In genomic region chr7:49162079-49162478, GRCm38 (mm10) we compare ENCODE assay signal across 10 mouse cellular contexts.
DNase-seq lines count a peak whose midpoint lies in the region; ATAC-seq and TF ChIP-seq lines count a peak whose summit lies in the region.
"Had no signal": no experiment of that assay in that cellular context is flagged by ENCODE, and none has a peak within 500 bp of the region (broad histone marks: within the 10 kb centered on the region; RNA-seq: fewer than 3 reads in every experiment).

No protein-coding gene starts in this region.

- no peaks in the 10 kb centered on the region for H3K9me3 ChIP-seq in kidney, embryonic 16.5 days (ENCODE audit: low read length)
- no peaks in the 10 kb centered on the region for H3K9me3 ChIP-seq in heart, embryonic 16.5 days (replicated peaks; ENCODE audit: control insufficient read depth, low read length)
- no peaks in the 10 kb centered on the region for H3K9me3 ChIP-seq in liver, embryonic 14.5 days (ENCODE audit: control insufficient read depth, low read length)
- H3K9me3 ChIP-seq in neural tube, embryonic 15.5 days (replicated peaks) = no peaks in the 10 kb centered on the region
- H3K9me3 ChIP-seq: forebrain, embryonic 10.5 days had no signal

- no peak for TF ChIP-seq CTCF in liver, embryonic 14.5 days (IDR thresholded peaks at IDR 0.05; ENCODE audit: low read depth)

- H3K27me3 ChIP-seq in kidney, embryonic 16.5 days (ENCODE audit: insufficient read depth, low read length) = no peaks in the 10 kb centered on the region
- no peaks in the 10 kb centered on the region for H3K27me3 ChIP-seq in heart, embryonic 16.5 days (ENCODE audit: control insufficient read depth, insufficient read depth, low read length)
- no peaks in the 10 kb centered on the region for H3K27me3 ChIP-seq in liver, embryonic 14.5 days (ENCODE audit: control insufficient read depth, insufficient read depth, low read length)
- no peaks in the 10 kb centered on the region for H3K27me3 ChIP-seq in neural tube, embryonic 15.5 days (replicated peaks)

- H3K27ac ChIP-seq in kidney, embryonic 16.5 days (ENCODE audit: low read length) = no peak overlapping the region
- H3K27ac ChIP-seq in heart, embryonic 16.5 days (ENCODE audit: low read length) = peak overlapping the region; percentile 26
- no peak overlapping the region for H3K27ac ChIP-seq in liver, embryonic 14.5 days
- H3K27ac ChIP-seq in neural tube, embryonic 15.5 days (replicated peaks) = 0 out of 2 replicates have a peak overlapping the region, but pooled peaks have one; percentile 23
- H3K27ac ChIP-seq: forebrain, embryonic 10.5 days had no signal

- H3K9ac ChIP-seq in kidney, embryonic 16.5 days (replicated peaks; ENCODE audit: low read length) = no peak overlapping the region
- peak overlapping the region; percentile 33; the same call in 1 of the 2 replicates for H3K9ac ChIP-seq in heart, embryonic 16.5 days (ENCODE audit: low read length)
- H3K9ac ChIP-seq in liver, embryonic 14.5 days (replicated peaks) = no peak overlapping the region
- no peak overlapping the region for H3K9ac ChIP-seq in neural tube, embryonic 15.5 days (replicated peaks)

- WGBS in kidney, embryonic 16.5 days = 34% methylated on average over 9 of the region's 9 CpGs
- WGBS in heart, embryonic 16.5 days = 19% methylated on average over 9 of the region's 9 CpGs
- WGBS in liver, embryonic 14.5 days (ENCODE audit: insufficient replicate concordance) = 22% methylated on average over 9 of the region's 9 CpGs
- 50% methylated on average over 9 of the region's 9 CpGs for WGBS in neural tube, embryonic 15.5 days

- H3K4me2 ChIP-seq in kidney, embryonic 16.5 days (replicated peaks; ENCODE audit: low read depth, low read length) = no peak overlapping the region
- H3K4me2 ChIP-seq in heart, embryonic 16.5 days (ENCODE audit: low read depth, low read length) = peak overlapping the region; percentile 32
- H3K4me2 ChIP-seq in liver, embryonic 14.5 days (ENCODE audit: low read depth) = no peak overlapping the region
- no peak overlapping the region for H3K4me2 ChIP-seq in neural tube, embryonic 15.5 days

- no peak overlapping the region for H3K4me3 ChIP-seq in kidney, embryonic 16.5 days (ENCODE audit: low read length)
- H3K4me3 ChIP-seq in heart, embryonic 16.5 days (ENCODE audit: low read length) = no peak overlapping the region
- no peak overlapping the region for H3K4me3 ChIP-seq in liver, embryonic 14.5 days (ENCODE audit: insufficient read depth in 1 of 2, low read depth in 2 of 2, low read length in 2 of 2)
- H3K4me3 ChIP-seq in neural tube, embryonic 15.5 days (replicated peaks) = no peak overlapping the region
- H3K4me3 ChIP-seq: forebrain, embryonic 10.5 days had no signal

- H3K36me3 ChIP-seq in kidney, embryonic 16.5 days (ENCODE audit: insufficient read depth, low read length) = no peaks in the 10 kb centered on the region
- H3K36me3 ChIP-seq in heart, embryonic 16.5 days (ENCODE audit: control insufficient read depth, insufficient read depth) = no peaks in the 10 kb centered on the region
- no peaks in the 10 kb centered on the region for H3K36me3 ChIP-seq in liver, embryonic 14.5 days (replicated peaks; ENCODE audit: control insufficient read depth, insufficient read depth, low read depth)
- H3K36me3 ChIP-seq in neural tube, embryonic 15.5 days = no peaks in the 10 kb centered on the region
- H3K36me3 ChIP-seq: forebrain, embryonic 10.5 days had no signal

- 0 out of 2 replicates have a peak, but pooled peaks have one; percentile 40 for ATAC-seq in kidney, embryonic 16.5 days (ENCODE audit: low FRiP score, low TSS enrichment)
- no peak for ATAC-seq in heart, embryonic 16.5 days (replicated peaks; ENCODE audit: extremely low read depth, insufficient read depth, low FRiP score)
- ATAC-seq in liver, embryonic 14.5 days (ENCODE audit: insufficient read depth) = peak; percentile 50; the same call in 1 of the 2 replicates
- no peak for ATAC-seq in neural tube, embryonic 15.5 days (ENCODE audit: low FRiP score)
- ATAC-seq in megakaryocyte progenitor cell, adult 5-6 weeks (replicated peaks; ENCODE audit: poor library complexity) = no peak

- TF ChIP-seq EP300 in liver, embryonic 14.5 days (IDR thresholded peaks at IDR 0.05; ENCODE audit: low read depth) = no peak

- no peak for DNase-seq in kidney, postnatal 14 days
- DNase-seq in liver, embryonic 14.5 days (ENCODE audit: low read depth in 3 of 3, low spot score in 3 of 3) = peak in 2 of 3 experiments; percentile 1 to 13
- DNase-seq in spleen, adult 12 weeks (ENCODE audit: low spot score) = no peak
- DNase-seq in urinary bladder, postnatal 4 days (ENCODE audit: low spot score in 2 of 2) = no peak
- DNase-seq: right cerebral cortex, adult 18-20 months had no signal

- H3K4me1 ChIP-seq in kidney, embryonic 16.5 days (ENCODE audit: insufficient read depth, low read length) = peaks cover 15% of the 10 kb centered on the region; the same call in 1 of the 2 replicates
- peaks cover 57% of the 10 kb centered on the region for H3K4me1 ChIP-seq in heart, embryonic 16.5 days (ENCODE audit: control insufficient read depth, insufficient read depth, low read length)
- peaks cover 0 to 10% of the 10 kb centered on the region in 2 experiments; a peak in 2 of 4 replicates for H3K4me1 ChIP-seq in liver, embryonic 14.5 days (replicated peaks; ENCODE audit: control insufficient read depth in 2 of 2, insufficient read depth in 2 of 2, low read length in 1 of 2)
- H3K4me1 ChIP-seq in neural tube, embryonic 15.5 days = peaks cover 61% of the 10 kb centered on the region

Comparison
In these comparisons a context has a peak if more than half of its experiments do, and no peak if none do; other contexts are left out.
1. ATAC-seq: peak in kidney, embryonic 16.5 days (single experiment) and liver, embryonic 14.5 days (single experiment); none in heart, embryonic 16.5 days (single experiment), neural tube, embryonic 15.5 days (single experiment) and megakaryocyte progenitor cell, adult 5-6 weeks (single experiment).
2. H3K27ac ChIP-seq: peak in heart, embryonic 16.5 days (single experiment) and neural tube, embryonic 15.5 days (single experiment); none in kidney, embryonic 16.5 days (single experiment) and liver, embryonic 14.5 days (single experiment).
3. DNase-seq: peak in liver, embryonic 14.5 days (2 of 3); none in kidney, postnatal 14 days (single experiment), spleen, adult 12 weeks (single experiment) and urinary bladder, postnatal 4 days (0 of 2).